Mouse (Mus musculus) cortical plate, adult 2 months (tissue): ENCODE measurements around the gene Rpl9.

ENCODE experiments used
- CTCF ChIP-seq: fragments of 200-500 bp; IDR thresholded peaks from 2 replicates; pipeline ENCODE4 v1.5.1; 2011; ENCODE audit warnings: mild to moderate bottlenecking, control low read depth, low read length; ENCODE audit not compliant: insufficient read depth; ENCODE audit errors: extremely low read depth
- POLR2A ChIP-seq: fragments of 200-500 bp; IDR thresholded peaks from 2 replicates; pipeline ENCODE4 v1.6.1; 2011; ENCODE audit warnings: mild to moderate bottlenecking, low read length, control low read depth; ENCODE audit not compliant: insufficient read depth; ENCODE audit errors: extremely low read depth

- TF ChIP-seq CTCF (no peak), POLR2A (no peak)
Observed at GRCm38 (mm10) chr5:65424215-65424614, 33.0 kb upstream of the Rpl9 start.
